Mouse (Mus musculus): ENCODE measurements around the gene Ankrd11.

The Ankrd11 gene

DNA sequence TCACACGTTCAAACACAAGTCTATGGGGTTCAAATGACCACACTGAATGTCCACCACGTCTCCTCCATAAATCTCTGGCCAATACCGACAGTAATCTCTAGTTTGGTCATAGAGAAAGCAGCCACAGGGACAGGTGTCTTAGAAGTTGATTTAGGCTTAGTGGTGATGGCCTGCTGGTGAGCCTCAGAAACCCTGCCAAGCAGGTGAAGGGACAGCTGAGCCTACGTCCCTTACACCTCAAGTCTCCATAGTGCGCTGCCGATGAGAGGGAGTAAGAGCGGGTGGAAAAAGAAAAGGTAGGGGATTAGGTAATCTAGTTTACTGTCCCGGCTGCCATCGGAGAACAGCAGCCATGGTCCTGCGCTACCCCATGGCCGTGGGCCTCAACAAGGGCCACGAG lies 205.9 kb downstream of the Ankrd11 start:
- no peak for DNase-seq

- peak; percentile 56 for DNase-seq
Observed at GRCm38 (mm10) chr8:122834971-122835370, 207.1 kb downstream of the Ankrd11 start.

GRCm38 (mm10) chr8:122834416-122834815 lies 207.7 kb downstream of the Ankrd11 start:
- no peak for DNase-seq
